ENCODE assay signal across 17 mouse cellular contexts in the genomic region with DNA sequence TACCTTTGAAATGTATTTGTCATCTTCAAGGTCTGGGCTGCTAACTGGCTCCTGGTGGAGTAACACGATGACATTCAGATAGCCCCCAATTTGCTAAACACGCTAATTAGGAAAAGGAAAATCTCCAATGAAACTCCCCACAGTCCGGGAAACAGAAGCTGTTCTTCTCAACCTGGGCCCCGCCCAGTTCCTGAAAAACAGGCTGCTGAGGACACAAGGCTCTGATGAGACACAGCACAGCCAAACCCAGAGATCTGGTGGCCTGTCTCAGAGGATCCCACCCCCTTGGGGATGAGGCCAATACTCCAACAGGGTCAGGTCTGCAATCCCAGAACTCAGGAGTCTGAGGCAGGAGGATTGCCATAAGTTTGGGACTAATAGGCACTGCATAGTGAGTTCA. TPM values are rescaled to one million over a fixed set of nuclear protein-coding genes. Genes with fewer than 3 reads are reported as not detected.
A peak's percentile ranks its signal among the peaks of the same experiment; 100 is the strongest.
DNase-seq lines count a peak whose midpoint lies in the region; ATAC-seq lines count a peak whose summit lies in the region.
"Had no signal": no experiment of that assay in that cellular context is flagged by ENCODE, and none has a peak within 500 bp of the region (broad histone marks: within the 10 kb centered on the region; RNA-seq: fewer than 3 reads in every experiment).

No protein-coding gene starts in this region.

- peaks cover 25% of the 10 kb centered on the region for H3K4me1 ChIP-seq in heart, embryonic 15.5 days (replicated peaks)
- H3K4me1 ChIP-seq in midbrain, embryonic 15.5 days = no peaks in the 10 kb centered on the region
- H3K4me1 ChIP-seq: liver, embryonic 13.5 days had no signal

- no peak overlapping the region for H3K9ac ChIP-seq in heart, embryonic 15.5 days
- no peak overlapping the region for H3K9ac ChIP-seq in midbrain, embryonic 15.5 days
- H3K9ac ChIP-seq: embryonic facial prominence, embryonic 12.5 days; liver, embryonic 13.5 days had no signal

- no peak for ATAC-seq in heart, embryonic 15.5 days (replicated peaks; ENCODE audit: insufficient number of reproducible peaks, insufficient read depth, low FRiP score, low read depth)
- ATAC-seq in midbrain, embryonic 15.5 days (replicated peaks) = no peak
- ATAC-seq: Patski had no signal

- 0 out of 2 replicates have a peak overlapping the region, but pooled peaks have one; percentile 20 for H3K27ac ChIP-seq in heart, embryonic 15.5 days
- H3K27ac ChIP-seq in midbrain, embryonic 15.5 days = no peak overlapping the region
- H3K27ac ChIP-seq: embryonic facial prominence, embryonic 12.5 days; kidney, postnatal 0 days; liver, embryonic 13.5 days had no signal

- peak; percentile 16 for DNase-seq in adrenal gland, postnatal 14 days
- DNase-seq in adrenal gland, adult 18-20 months (ENCODE audit: low spot score in 2 of 2) = no peak
- DNase-seq in kidney, postnatal 14 days = peak; percentile 21
- no peak for DNase-seq in kidney, adult 11 months
- peak; percentile 59 for DNase-seq in lung, postnatal 10 days
- no peak for DNase-seq in neural tube, embryonic 10.5 days (ENCODE audit: extremely low spot score, low spot score)
- DNase-seq: adrenal gland, adult 2 months; cerebellum, postnatal 25 days; liver, embryonic 13.5 days had no signal

- H3K36me3 ChIP-seq in heart, embryonic 15.5 days = peaks cover 14% of the 10 kb centered on the region
- H3K36me3 ChIP-seq in midbrain, embryonic 15.5 days (replicated peaks) = no peaks in the 10 kb centered on the region
- H3K36me3 ChIP-seq: embryonic facial prominence, embryonic 12.5 days; liver, embryonic 13.5 days had no signal

- H3K27me3 ChIP-seq in heart, embryonic 15.5 days = no peaks in the 10 kb centered on the region
- no peaks in the 10 kb centered on the region for H3K27me3 ChIP-seq in midbrain, embryonic 15.5 days (replicated peaks)
- H3K27me3 ChIP-seq: CH12.LX; embryonic facial prominence, embryonic 12.5 days; liver, embryonic 13.5 days; Patski had no signal

- 46% methylated on average over 4 of the region's 4 CpGs for WGBS in heart, embryonic 15.5 days
- WGBS in midbrain, embryonic 15.5 days = 60% methylated on average over 4 of the region's 4 CpGs

- H3K4me3 ChIP-seq in heart, embryonic 15.5 days = no peak overlapping the region
- no peak overlapping the region for H3K4me3 ChIP-seq in midbrain, embryonic 15.5 days
- H3K4me3 ChIP-seq: embryonic facial prominence, embryonic 12.5 days; liver, embryonic 13.5 days; myocyte had no signal

- H3K9me3 ChIP-seq in heart, embryonic 15.5 days (replicated peaks) = no peaks in the 10 kb centered on the region
- no peaks in the 10 kb centered on the region for H3K9me3 ChIP-seq in midbrain, embryonic 15.5 days
- H3K9me3 ChIP-seq: embryonic facial prominence, embryonic 12.5 days; liver, embryonic 13.5 days had no signal

- H3K4me2 ChIP-seq in heart, embryonic 15.5 days = no peak overlapping the region
- no peak overlapping the region for H3K4me2 ChIP-seq in midbrain, embryonic 15.5 days
- H3K4me2 ChIP-seq: embryonic facial prominence, embryonic 12.5 days; liver, embryonic 13.5 days had no signal

RNA-seq across cellular contexts. Expression of gene Myzap, which starts 25.4 kb away (rescaled TPM):
- 9.4 and 15.2 TPM in 2 replicates for total RNA-seq in adrenal gland, postnatal 14 days (2021)
- 10 to 100 TPM; 11.2 to 12.7 TPM for total RNA-seq in adrenal gland, adult 18-20 months (2021)
- 121 and 148 TPM in 2 replicates for polyA plus RNA-seq in heart, embryonic 15.5 days (2015; fragmentation: Nextera tagmentation; extraction: Ambion mirVana)
- 2.1 and 3.1 TPM in 2 replicates for polyA plus RNA-seq in midbrain, embryonic 15.5 days (2015; fragmentation: Nextera tagmentation; extraction: Ambion mirVana)
- total RNA-seq: megakaryocyte-erythroid progenitor cell, adult 5-6 weeks had no signal

Comparison
In these comparisons a context has a peak if more than half of its experiments do, and no peak if none do; other contexts are left out.
1. DNase-seq: peak in adrenal gland, postnatal 14 days (single experiment), kidney, postnatal 14 days (single experiment) and lung, postnatal 10 days (single experiment); none in adrenal gland, adult 18-20 months (0 of 2), kidney, adult 11 months (single experiment) and neural tube, embryonic 10.5 days (single experiment).